Mouse (Mus musculus) spleen, postnatal 14 days (tissue): ENCODE data around the gene Rasgrp4.

Experiments used
- DNase-seq, 2 experiments: peaks; one replicate each; pipeline ENCODE4 v3.0.0; 2021 to 2022; ENCODE audit warnings: low spot score in 2 of 2

Rasgrp4 gene

GRCm38 (mm10) chr7:29146625-29147367 is 12.1 kb downstream of the Rasgrp4 start:
- no peak for DNase-seq

- no peak for DNase-seq
Observed at GRCm38 (mm10) chr7:29148771-29149170, 14.1 kb downstream of the Rasgrp4 start.

- no peak for DNase-seq
Observed at GRCm38 (mm10) chr7:29151486-29151885, 16.8 kb downstream of the Rasgrp4 start.

GRCm38 (mm10) chr7:29154018-29154720 is 19.5 kb downstream of the Rasgrp4 start:
- no peak for DNase-seq

GRCm38 (mm10) chr7:29155196-29155837 is 20.7 kb downstream of the Rasgrp4 start:
- peak; percentile 76 to 82 for DNase-seq

- DNase-seq = peak; percentile 38 to 50
Observed at GRCm38 (mm10) chr7:29155838-29156782, 21.5 kb downstream of the Rasgrp4 start, which contains the start of gene Fam98c. Gene Fam98c, minus strand, starts transcription at chr7:29156234.

GRCm38 (mm10) chr7:29158264-29158663 is 23.6 kb downstream of the Rasgrp4 start:
- no peak for DNase-seq

GRCm38 (mm10) chr7:29162294-29162693 is 27.6 kb downstream of the Rasgrp4 start:
- DNase-seq = no peak

GRCm38 (mm10) chr7:29162750-29163525 is 28.3 kb downstream of the Rasgrp4 start:
- no peak for DNase-seq

- no peak for DNase-seq
Observed at GRCm38 (mm10) chr7:29167656-29168055, 33.0 kb downstream of the Rasgrp4 start.

GRCm38 (mm10) chr7:29168121-29168695 is 33.6 kb downstream of the Rasgrp4 start:
- DNase-seq = no peak

- no peak for DNase-seq
Observed at GRCm38 (mm10) chr7:29168791-29169230, 34.2 kb downstream of the Rasgrp4 start.

GRCm38 (mm10) chr7:29169231-29170065 is 34.8 kb downstream of the Rasgrp4 start:
- DNase-seq = no peak

- DNase-seq = peak in 1 of 2 experiments; percentile 31
Observed at GRCm38 (mm10) chr7:29170066-29170754, 35.6 kb downstream of the Rasgrp4 start, which contains the start of the genes Ggn and Spred3. Gene Ggn, plus strand, starts transcription at chr7:29170210. Gene Spred3, minus strand, starts transcription at chr7:29170411.

GRCm38 (mm10) chr7:29170755-29171561 is 36.3 kb downstream of the Rasgrp4 start:
- peak in 1 of 2 experiments; percentile 12 for DNase-seq

GRCm38 (mm10) chr7:29171562-29172097 is 37.0 kb downstream of the Rasgrp4 start:
- no peak for DNase-seq

GRCm38 (mm10) chr7:29172390-29173016 is 37.9 kb downstream of the Rasgrp4 start:
- no peak for DNase-seq
